Mouse (Mus musculus) liver, embryonic 16.5 days (tissue): ENCODE data around the gene Slc52a3. TPM values are rescaled to one million over a fixed set of nuclear protein-coding genes. Genes with fewer than 3 reads are reported as not detected.
"Not testable (repeated sequence)": the region's sequence is repeated elsewhere in the genome, so short reads cannot be mapped to it uniquely, and the experiment has no call there.

Experiments
- ATAC-seq: fragments of 200-750 bp; cut with Nextera tagmentation; 2 replicates; pipeline ENCODE4 v1.8.0; 2017; ENCODE audit warnings: low read depth, mild to moderate bottlenecking, moderate number of reproducible peaks, moderate library complexity
- H3K27ac ChIP-seq: fragments of 300-500 bp; sonication (generic); 2 replicates; pipeline ENCODE4 v1.5.1; 2014; ENCODE audit warnings: mild to moderate bottlenecking, low read length
- H3K27me3 ChIP-seq: fragments of 300-500 bp; sonication (generic); 2 replicates; pipeline ENCODE4 v1.6.1; 2014; ENCODE audit warnings: low read depth, low read length, mixed read lengths; ENCODE audit not compliant: control insufficient read depth, insufficient read depth
- H3K36me3 ChIP-seq: fragments of 300-500 bp; sonication (generic); 2 replicates; pipeline ENCODE4 v1.6.1; 2014; ENCODE audit warnings: mild to moderate bottlenecking; ENCODE audit not compliant: control insufficient read depth, insufficient read depth
- H3K4me1 ChIP-seq: fragments of 300-500 bp; sonication (generic); 2 replicates; pipeline ENCODE4 v1.6.1; 2014; ENCODE audit warnings: low read depth, low read length, mixed read lengths; ENCODE audit not compliant: control insufficient read depth
- H3K4me2 ChIP-seq: fragments of 300-500 bp; sonication (generic); 2 replicates; pipeline ENCODE4 v1.6.1; 2014; ENCODE audit warnings: low read depth, low read length, mixed read lengths
- H3K4me3 ChIP-seq: fragments of 300-500 bp; sonication (generic); 2 replicates; pipeline ENCODE4 v1.5.1; 2014; ENCODE audit warnings: low read depth, mild to moderate bottlenecking, low read length
- H3K9ac ChIP-seq: fragments of 300-500 bp; sonication (generic); 2 replicates; pipeline ENCODE4 v1.6.1; 2014; ENCODE audit warnings: low read depth, low read length
- H3K9me3 ChIP-seq: fragments of 300-500 bp; sonication (generic); replicated peaks from 2 replicates; pipeline ENCODE4 v1.6.1; 2016; ENCODE audit warnings: low read length; ENCODE audit not compliant: control insufficient read depth
- WGBS: fragments of 180-500 bp; shearing (Covaris S2); extraction: QIAGEN DNeasy Blood & Tissue Kit; methylation state at CpG from one replicate; pipeline ENCODE4 v1.1.7; 2014; ENCODE audit not compliant: insufficient replicate concordance; 5-methylcytosine and 5-hydroxymethylcytosine counted together
- polyA plus RNA-seq: library from polyadenylated mRNA; unstranded; fragments of >200 nt; fragmentation: Nextera tagmentation; extraction: Ambion mirVana; gene quantifications from 2 replicates; pipeline ENCODE4 v1.2.1, GENCODE M21; 2015

Gene Slc52a3
- polyA plus RNA-seq, 1 experiment from 2014 or later, result 1.1 TPM

GRCm38 (mm10) chr2:151991446-151991845 lies 4.9 kb upstream of the Slc52a3 start:
- Histone ChIP-seq H3K4me1 (peaks cover 8% of the 10 kb centered on the region), H3K27ac (no peak overlapping the region), H3K27me3 (peaks cover 3% of the 10 kb centered on the region), H3K36me3 (no peaks in the 10 kb centered on the region), H3K4me3 (no peak overlapping the region), H3K9ac (no peak overlapping the region), H3K4me2 (no peak overlapping the region), H3K9me3 (no peaks in the 10 kb centered on the region)
- ATAC-seq, result no peak
- 32% methylated on average over 5 of the region's 5 CpGs for WGBS

DNA sequence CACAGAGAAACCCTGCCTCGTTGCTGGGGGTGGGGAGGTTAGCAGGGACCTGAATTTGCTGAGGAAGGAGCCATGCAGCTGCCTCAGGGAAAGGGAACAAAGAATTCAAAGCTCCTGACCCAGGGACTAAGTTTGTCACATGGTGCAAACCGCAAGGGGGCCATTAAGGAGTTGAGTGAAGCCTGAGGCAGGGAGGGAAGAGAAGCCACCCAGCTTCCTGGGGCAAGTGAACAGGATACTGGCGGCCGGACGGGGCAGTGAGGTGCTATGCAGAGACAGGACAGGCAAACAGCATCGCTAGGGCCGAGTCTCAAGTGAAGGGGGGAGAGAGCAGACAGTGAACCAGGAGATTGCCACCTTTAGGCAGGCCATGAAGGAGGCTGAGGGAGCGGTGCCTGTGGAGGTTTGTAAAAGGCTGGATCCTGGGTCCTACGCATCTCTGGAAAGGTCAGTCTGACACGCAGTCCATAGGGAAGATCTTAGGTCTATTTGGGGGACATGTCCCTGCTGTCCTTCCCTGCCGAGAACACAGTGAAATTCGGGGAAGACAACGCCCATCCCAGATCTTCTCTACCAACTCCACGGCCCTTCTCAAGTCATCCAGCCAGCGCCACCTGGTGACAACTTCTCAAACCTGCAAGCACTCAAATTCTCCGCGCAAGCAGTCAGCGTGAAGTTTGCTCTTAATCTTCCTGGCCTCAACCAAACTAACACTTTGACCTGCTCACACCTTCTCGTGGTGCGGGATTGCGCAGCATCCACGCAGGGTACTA lies 1.8 kb upstream of the Slc52a3 start:
- Histone ChIP-seq H3K27ac (no peak overlapping the region), H3K36me3 (no peaks in the 10 kb centered on the region), H3K4me1 (peaks cover 23% of the 10 kb centered on the region), H3K9me3 (no peaks in the 10 kb centered on the region), H3K9ac (no peak overlapping the region), H3K27me3 (peaks cover 3% of the 10 kb centered on the region), H3K4me2 (peak overlapping the region; percentile 33), H3K4me3 (no peak overlapping the region)
- WGBS, result 5% methylated on average over 22 of the region's 22 CpGs
- no peak for ATAC-seq

DNA sequence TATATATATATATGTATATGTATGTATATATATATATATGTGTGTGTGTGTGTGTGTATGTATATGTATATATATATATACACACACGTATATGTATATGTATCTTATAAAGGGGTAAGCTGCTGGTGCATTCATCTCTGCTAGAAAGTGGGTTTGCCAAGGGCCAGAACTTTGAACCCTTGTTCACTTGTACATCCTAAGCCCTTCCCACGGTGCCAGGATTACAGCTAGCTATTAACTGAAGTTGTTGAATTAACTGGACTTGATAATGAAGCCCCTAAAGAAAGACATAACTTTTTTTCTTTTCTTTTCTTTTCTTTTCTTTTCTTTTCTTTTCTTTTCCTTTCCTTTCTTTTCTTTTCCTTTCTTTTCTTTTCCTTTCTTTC lies 872 bp downstream of the Slc52a3 start:
- Histone ChIP-seq H3K4me1 (peaks cover 24% of the 10 kb centered on the region), H3K4me2 (peak overlapping the region; percentile 58)
- H3K9ac ChIP-seq, H3K4me3 ChIP-seq, H3K36me3 ChIP-seq, H3K27ac ChIP-seq, H3K27me3 ChIP-seq, H3K9me3 ChIP-seq, ATAC-seq: not testable (repeated sequence)
- WGBS, result 39% methylated on average over 2 of the region's 2 CpGs

- Histone ChIP-seq H3K27me3 (peaks cover 3% of the 10 kb centered on the region), H3K27ac (no peak overlapping the region), H3K4me2 (no peak overlapping the region), H3K36me3 (no peaks in the 10 kb centered on the region), H3K9me3 (no peaks in the 10 kb centered on the region), H3K4me3 (no peak overlapping the region), H3K4me1 (peaks cover 24% of the 10 kb centered on the region), H3K9ac (no peak overlapping the region)
- peak; percentile 43 for ATAC-seq
- WGBS, result 38% methylated on average over 8 of the region's 8 CpGs
These were observed 1.6 kb downstream of the Slc52a3 start for GRCm38 (mm10) chr2:151997776-151998504.

DNA sequence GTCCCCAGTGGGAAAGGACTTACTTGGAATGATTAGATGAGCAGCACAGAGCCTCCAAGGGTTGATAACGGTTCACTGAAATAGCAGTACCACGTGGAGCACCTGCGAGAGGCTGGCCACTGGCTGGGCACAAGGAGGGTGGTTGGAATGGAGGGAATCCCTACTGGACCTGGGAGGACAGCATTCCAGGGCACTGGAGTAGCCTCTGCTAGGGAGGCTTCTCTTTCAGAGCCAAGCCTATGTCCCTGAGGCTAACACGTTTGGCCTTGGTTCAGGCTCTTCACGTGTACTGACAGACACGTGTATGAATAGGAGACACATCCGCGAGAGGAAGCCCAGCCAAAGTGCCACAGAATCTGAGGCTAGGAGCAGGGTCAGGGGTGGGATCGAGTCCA lies 2.2 kb downstream of the Slc52a3 start:
- H3K27ac ChIP-seq, result no peak overlapping the region
- H3K4me2 ChIP-seq, result no peak overlapping the region
- H3K4me1 ChIP-seq, result peaks cover 24% of the 10 kb centered on the region

DNA sequence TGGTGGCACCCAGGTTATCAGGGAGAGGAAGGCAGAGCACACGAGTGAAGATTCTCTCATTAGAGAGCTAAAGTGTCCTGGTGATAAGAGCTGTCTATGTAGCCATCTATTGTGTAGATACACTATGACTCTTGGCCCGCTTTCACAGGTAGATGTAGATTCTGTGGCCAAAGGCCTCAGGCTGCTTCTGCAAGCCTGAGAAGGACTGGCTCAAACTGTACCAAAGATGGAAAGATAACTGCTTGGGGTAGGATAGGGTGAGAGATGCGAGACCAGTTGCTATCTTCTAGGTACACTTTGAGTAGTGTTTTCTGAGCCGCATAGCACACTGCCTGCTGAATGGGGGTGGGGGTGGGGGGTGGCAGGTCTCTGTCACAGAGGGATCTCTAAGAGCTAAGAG lies 2.6 kb downstream of the Slc52a3 start:
- H3K4me2 ChIP-seq, result no peak overlapping the region
- no peak overlapping the region for H3K9ac ChIP-seq
- no peaks in the 10 kb centered on the region for H3K36me3 ChIP-seq
- 18% methylated on average over 4 of the region's 4 CpGs for WGBS
- H3K27ac ChIP-seq, result no peak overlapping the region
- H3K4me3 ChIP-seq, result no peak overlapping the region
- no peaks in the 10 kb centered on the region for H3K9me3 ChIP-seq
- H3K27me3 ChIP-seq, result peaks cover 3% of the 10 kb centered on the region
- no peak for ATAC-seq
- H3K4me1 ChIP-seq, result peaks cover 24% of the 10 kb centered on the region

More for the DNA sequence above, 2.2 kb downstream of the Slc52a3 start:
- no peak overlapping the region for H3K4me3 ChIP-seq
- H3K9ac ChIP-seq, result no peak overlapping the region
- no peaks in the 10 kb centered on the region for H3K36me3 ChIP-seq
- WGBS, result 53% methylated on average over 9 of the region's 9 CpGs
- H3K27me3 ChIP-seq, result peaks cover 3% of the 10 kb centered on the region
- no peaks in the 10 kb centered on the region for H3K9me3 ChIP-seq
- ATAC-seq, result no peak

GRCm38 (mm10) chr2:151999669-152000290 lies 3.5 kb downstream of the Slc52a3 start:
- no peak overlapping the region for H3K9ac ChIP-seq
- no peak overlapping the region for H3K27ac ChIP-seq
- H3K36me3 ChIP-seq, result no peaks in the 10 kb centered on the region
- no peaks in the 10 kb centered on the region for H3K9me3 ChIP-seq
- WGBS, result 27% methylated on average over 20 of the region's 20 CpGs
- H3K4me3 ChIP-seq, result no peak overlapping the region
- peak overlapping the region; percentile 28 for H3K4me2 ChIP-seq
- H3K4me1 ChIP-seq, result peaks cover 24% of the 10 kb centered on the region
- H3K27me3 ChIP-seq, result peaks cover 3% of the 10 kb centered on the region
- peak; percentile 10; the same call in 1 of the 2 replicates for ATAC-seq

GRCm38 (mm10) chr2:152000291-152000679 lies 4.0 kb downstream of the Slc52a3 start:
- H3K27ac ChIP-seq, result no peak overlapping the region
- no peaks in the 10 kb centered on the region for H3K36me3 ChIP-seq
- H3K4me3 ChIP-seq, result no peak overlapping the region
- ATAC-seq, result no peak
- WGBS, result 44% methylated on average over 3 of the region's 3 CpGs
- H3K9me3 ChIP-seq, result no peaks in the 10 kb centered on the region
- H3K4me1 ChIP-seq, result peaks cover 22% of the 10 kb centered on the region
- no peaks in the 10 kb centered on the region; the same call in none of the 2 replicates for H3K27me3 ChIP-seq
- no peak overlapping the region for H3K9ac ChIP-seq
- H3K4me2 ChIP-seq, result no peak overlapping the region

- no peak for ATAC-seq
- Histone ChIP-seq H3K9me3 (no peaks in the 10 kb centered on the region), H3K4me3 (no peak overlapping the region), H3K27me3 (no peaks in the 10 kb centered on the region; the same call in none of the 2 replicates), H3K4me2 (no peak overlapping the region), H3K9ac (no peak overlapping the region), H3K36me3 (no peaks in the 10 kb centered on the region), H3K27ac (no peak overlapping the region), H3K4me1 (peaks cover 22% of the 10 kb centered on the region)
- 59% methylated on average over 6 of the region's 6 CpGs for WGBS
These were observed 4.4 kb downstream of the Slc52a3 start for GRCm38 (mm10) chr2:152000735-152001134.
